Mouse (Mus musculus): ENCODE measurements around the gene Alpk3. TPM values are rescaled to one million over a fixed set of nuclear protein-coding genes. Genes with fewer than 3 reads are reported as not detected.

The Alpk3 gene
- polyA plus RNA-seq, 1 experiment from 2014 or later = 0.17 TPM

GRCm38 (mm10) chr7:81105525-81105924, 48.1 kb downstream of the Alpk3 start:
- H3K4me2 ChIP-seq (ENCODE audit: low read depth, low read length) = no peak overlapping the region
- H3K4me3 ChIP-seq (ENCODE audit: low read depth, low read length) = no peak overlapping the region
- no peak overlapping the region for H3K9ac ChIP-seq (replicated peaks; ENCODE audit: low read length)
- no peak for ATAC-seq (replicated peaks; ENCODE audit: insufficient number of reproducible peaks, low FRiP score, low TSS enrichment, low read depth)
- no peak overlapping the region for H3K27ac ChIP-seq (replicated peaks; ENCODE audit: low read depth, low read length)
- H3K4me1 ChIP-seq (ENCODE audit: control insufficient read depth, insufficient read depth, low read length) = no peaks in the 10 kb centered on the region
- H3K9me3 ChIP-seq (replicated peaks; ENCODE audit: control insufficient read depth, low read length) = no peaks in the 10 kb centered on the region
- H3K27me3 ChIP-seq (ENCODE audit: control insufficient read depth, insufficient read depth, low read length) = no peaks in the 10 kb centered on the region
- DNase-seq (ENCODE audit: low spot score) = no peak
- no peaks in the 10 kb centered on the region for H3K36me3 ChIP-seq (replicated peaks; ENCODE audit: control insufficient read depth, insufficient read depth, low read depth, low read length)
- WGBS = 49% methylated on average over 4 of the region's 4 CpGs

GRCm38 (mm10) chr7:81108226-81108625, 50.8 kb downstream of the Alpk3 start:
- no peak overlapping the region for H3K4me3 ChIP-seq (ENCODE audit: low read depth, low read length)
- H3K27me3 ChIP-seq (ENCODE audit: control insufficient read depth, insufficient read depth, low read length) = no peaks in the 10 kb centered on the region
- H3K4me1 ChIP-seq (ENCODE audit: control insufficient read depth, insufficient read depth, low read length) = no peaks in the 10 kb centered on the region
- 85% methylated on average over 5 of the region's 5 CpGs for WGBS
- no peaks in the 10 kb centered on the region for H3K36me3 ChIP-seq (replicated peaks; ENCODE audit: control insufficient read depth, insufficient read depth, low read depth, low read length)
- H3K9ac ChIP-seq (replicated peaks; ENCODE audit: low read length) = no peak overlapping the region
- H3K9me3 ChIP-seq (replicated peaks; ENCODE audit: control insufficient read depth, low read length) = no peaks in the 10 kb centered on the region
- H3K27ac ChIP-seq (replicated peaks; ENCODE audit: low read depth, low read length) = no peak overlapping the region
- no peak overlapping the region for H3K4me2 ChIP-seq (ENCODE audit: low read depth, low read length)
- DNase-seq (ENCODE audit: low spot score) (no peak), ATAC-seq (replicated peaks; ENCODE audit: insufficient number of reproducible peaks, low FRiP score, low TSS enrichment, low read depth) (no peak)

GRCm38 (mm10) chr7:81109717-81110651, 52.6 kb downstream of the Alpk3 start:
- ATAC-seq (replicated peaks; ENCODE audit: insufficient number of reproducible peaks, low FRiP score, low TSS enrichment, low read depth) (no peak), DNase-seq (ENCODE audit: low spot score) (no peak)
- Histone ChIP-seq H3K9me3 (replicated peaks; ENCODE audit: control insufficient read depth, low read length) (no peaks in the 10 kb centered on the region), H3K4me1 (ENCODE audit: control insufficient read depth, insufficient read depth, low read length) (no peaks in the 10 kb centered on the region), H3K36me3 (replicated peaks; ENCODE audit: control insufficient read depth, insufficient read depth, low read depth, low read length) (no peaks in the 10 kb centered on the region), H3K27ac (replicated peaks; ENCODE audit: low read depth, low read length) (no peak overlapping the region), H3K4me3 (ENCODE audit: low read depth, low read length) (no peak overlapping the region), H3K9ac (replicated peaks; ENCODE audit: low read length) (no peak overlapping the region), H3K4me2 (ENCODE audit: low read depth, low read length) (no peak overlapping the region), H3K27me3 (ENCODE audit: control insufficient read depth, insufficient read depth, low read length) (no peaks in the 10 kb centered on the region)
- 65% methylated on average over 9 of the region's 9 CpGs for WGBS

GRCm38 (mm10) chr7:81110791-81111190, 53.4 kb downstream of the Alpk3 start:
- DNase-seq (ENCODE audit: low spot score) (no peak), ATAC-seq (replicated peaks; ENCODE audit: insufficient number of reproducible peaks, low FRiP score, low TSS enrichment, low read depth) (no peak)
- Histone ChIP-seq H3K4me1 (ENCODE audit: control insufficient read depth, insufficient read depth, low read length) (no peaks in the 10 kb centered on the region), H3K36me3 (replicated peaks; ENCODE audit: control insufficient read depth, insufficient read depth, low read depth, low read length) (no peaks in the 10 kb centered on the region), H3K4me2 (ENCODE audit: low read depth, low read length) (no peak overlapping the region), H3K27me3 (ENCODE audit: control insufficient read depth, insufficient read depth, low read length) (no peaks in the 10 kb centered on the region), H3K9ac (replicated peaks; ENCODE audit: low read length) (no peak overlapping the region), H3K9me3 (replicated peaks; ENCODE audit: control insufficient read depth, low read length) (no peaks in the 10 kb centered on the region), H3K27ac (replicated peaks; ENCODE audit: low read depth, low read length) (no peak overlapping the region), H3K4me3 (ENCODE audit: low read depth, low read length) (no peak overlapping the region)
- 89% methylated on average over 4 of the region's 4 CpGs for WGBS

- Histone ChIP-seq H3K36me3 (replicated peaks; ENCODE audit: control insufficient read depth, insufficient read depth, low read depth, low read length) (no peaks in the 10 kb centered on the region), H3K4me3 (ENCODE audit: low read depth, low read length) (no peak overlapping the region), H3K27me3 (ENCODE audit: control insufficient read depth, insufficient read depth, low read length) (no peaks in the 10 kb centered on the region), H3K9me3 (replicated peaks; ENCODE audit: control insufficient read depth, low read length) (no peaks in the 10 kb centered on the region), H3K4me2 (ENCODE audit: low read depth, low read length) (no peak overlapping the region), H3K9ac (replicated peaks; ENCODE audit: low read length) (no peak overlapping the region), H3K4me1 (ENCODE audit: control insufficient read depth, insufficient read depth, low read length) (no peaks in the 10 kb centered on the region), H3K27ac (replicated peaks; ENCODE audit: low read depth, low read length) (no peak overlapping the region)
- no peak for ATAC-seq (replicated peaks; ENCODE audit: insufficient number of reproducible peaks, low FRiP score, low TSS enrichment, low read depth)
- DNase-seq (ENCODE audit: low spot score) = no peak
- 97% methylated on average over 2 of the region's 2 CpGs for WGBS
Observed at GRCm38 (mm10) chr7:81111729-81112128, 54.3 kb downstream of the Alpk3 start.

GRCm38 (mm10) chr7:81112686-81113360, 55.4 kb downstream of the Alpk3 start:
- H3K36me3 ChIP-seq (replicated peaks; ENCODE audit: control insufficient read depth, insufficient read depth, low read depth, low read length) = no peaks in the 10 kb centered on the region
- H3K27me3 ChIP-seq (ENCODE audit: control insufficient read depth, insufficient read depth, low read length) = no peaks in the 10 kb centered on the region
- H3K4me3 ChIP-seq (ENCODE audit: low read depth, low read length) = no peak overlapping the region
- no peak overlapping the region for H3K4me2 ChIP-seq (ENCODE audit: low read depth, low read length)
- ATAC-seq (replicated peaks; ENCODE audit: insufficient number of reproducible peaks, low FRiP score, low TSS enrichment, low read depth) (no peak), DNase-seq (ENCODE audit: low spot score) (no peak)
- no peaks in the 10 kb centered on the region for H3K9me3 ChIP-seq (replicated peaks; ENCODE audit: control insufficient read depth, low read length)
- H3K4me1 ChIP-seq (ENCODE audit: control insufficient read depth, insufficient read depth, low read length) = no peaks in the 10 kb centered on the region
- H3K27ac ChIP-seq (replicated peaks; ENCODE audit: low read depth, low read length) = no peak overlapping the region
- 53% methylated on average over 6 of the region's 6 CpGs for WGBS
- H3K9ac ChIP-seq (replicated peaks; ENCODE audit: low read length) = no peak overlapping the region

GRCm38 (mm10) chr7:81114555-81114954, 57.2 kb downstream of the Alpk3 start, which contains the start of gene Slc28a1:
Gene Slc28a1, plus strand, starts transcription at chr7:81114799.
- WGBS = 81% methylated on average over 6 of the region's 6 CpGs
- no peak within 1 kb of the TSS for H3K27ac ChIP-seq (replicated peaks; ENCODE audit: low read depth, low read length)
- H3K9me3 ChIP-seq (replicated peaks; ENCODE audit: control insufficient read depth, low read length) = no peaks in the 10 kb centered on the region
- H3K4me2 ChIP-seq (ENCODE audit: low read depth, low read length) = no peak within 1 kb of the TSS
- H3K9ac ChIP-seq (replicated peaks; ENCODE audit: low read length) = no peak within 1 kb of the TSS
- no peak within 1 kb of the TSS for H3K4me3 ChIP-seq (ENCODE audit: low read depth, low read length)
- DNase-seq (ENCODE audit: low spot score) = no peak
- no peaks in the 10 kb centered on the region for H3K27me3 ChIP-seq (ENCODE audit: control insufficient read depth, insufficient read depth, low read length)
- no peaks in the 10 kb centered on the region for H3K4me1 ChIP-seq (ENCODE audit: control insufficient read depth, insufficient read depth, low read length)
- no peaks in the 10 kb centered on the region for H3K36me3 ChIP-seq (replicated peaks; ENCODE audit: control insufficient read depth, insufficient read depth, low read depth, low read length)
- no peak for ATAC-seq (replicated peaks; ENCODE audit: insufficient number of reproducible peaks, low FRiP score, low TSS enrichment, low read depth)

GRCm38 (mm10) chr7:81121099-81121498, 63.7 kb downstream of the Alpk3 start:
- Histone ChIP-seq H3K4me3 (ENCODE audit: low read depth, low read length) (no peak overlapping the region), H3K4me2 (ENCODE audit: low read depth, low read length) (no peak overlapping the region), H3K4me1 (ENCODE audit: control insufficient read depth, insufficient read depth, low read length) (no peaks in the 10 kb centered on the region), H3K36me3 (replicated peaks; ENCODE audit: control insufficient read depth, insufficient read depth, low read depth, low read length) (no peaks in the 10 kb centered on the region), H3K27ac (replicated peaks; ENCODE audit: low read depth, low read length) (no peak overlapping the region), H3K9me3 (replicated peaks; ENCODE audit: control insufficient read depth, low read length) (no peaks in the 10 kb centered on the region), H3K9ac (replicated peaks; ENCODE audit: low read length) (no peak overlapping the region), H3K27me3 (ENCODE audit: control insufficient read depth, insufficient read depth, low read length) (no peaks in the 10 kb centered on the region)
- WGBS = 47% methylated on average over 3 of the region's 3 CpGs
- ATAC-seq (replicated peaks; ENCODE audit: insufficient number of reproducible peaks, low FRiP score, low TSS enrichment, low read depth) = no peak
- DNase-seq (ENCODE audit: low spot score) = no peak
